Mouse (Mus musculus): ENCODE data around the gene Emc6.

DNA sequence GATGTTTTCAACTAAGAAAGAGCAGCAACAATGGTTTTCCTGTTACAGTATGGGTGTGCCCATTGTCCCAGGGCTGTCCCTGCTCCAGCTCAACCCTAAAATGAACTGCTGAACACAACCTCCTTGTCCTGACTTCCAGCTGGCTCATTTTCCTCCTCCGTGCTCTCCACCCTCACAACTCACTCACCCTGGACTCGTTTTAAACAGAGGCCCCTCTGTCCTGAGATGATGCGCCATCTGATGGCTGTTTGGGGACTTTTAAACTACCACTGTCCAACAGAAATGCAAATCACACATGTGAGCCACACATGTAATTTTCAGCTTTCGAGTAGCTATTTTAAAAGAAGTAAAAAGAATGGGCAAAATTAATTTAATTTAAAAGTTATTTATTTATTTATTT is 24.8 kb upstream of the Emc6 start:
- TF ChIP-seq CTCF (IDR thresholded peaks at IDR 0.05) (peak; percentile 52), POLR2A (IDR thresholded peaks at IDR 0.05; ENCODE audit: insufficient read depth, low read depth, low read length) (no peak)
